Mouse (Mus musculus) ES-Bruce4 (cell line): ENCODE results near the gene Atp5b. TPM values are rescaled to one million over a fixed set of nuclear protein-coding genes. Genes with fewer than 3 reads are reported as not detected.

Experiments used
- H3K27ac ChIP-seq: 2 replicates; pipeline ENCODE4 v1.5.1; 2012; ENCODE audit warnings: low read length, inconsistent platforms; ENCODE audit not compliant: insufficient read depth
- H3K27me3 ChIP-seq: 2 replicates; pipeline ENCODE4 v1.6.1; 2012; ENCODE audit warnings: mild to moderate bottlenecking, low read length, inconsistent platforms; ENCODE audit not compliant: control insufficient read depth, poor library complexity, insufficient read depth, severe bottlenecking
- H3K36me3 ChIP-seq: 2 replicates; pipeline ENCODE4 v1.6.1; 2012; ENCODE audit warnings: inconsistent platforms, mild to moderate bottlenecking, low read length, moderate library complexity; ENCODE audit not compliant: control insufficient read depth, poor library complexity, insufficient read depth, severe bottlenecking
- H3K4me1 ChIP-seq: one replicate; pipeline ENCODE4 v1.8.1; 2011; ENCODE audit warnings: low read length; ENCODE audit not compliant: control insufficient read depth, insufficient read depth
- H3K4me3 ChIP-seq: 2 replicates; pipeline ENCODE4 v1.5.1; 2011; ENCODE audit warnings: low read depth, mild to moderate bottlenecking, low read length
- H3K9ac ChIP-seq: 2 replicates; pipeline ENCODE4 v1.6.1; 2012; ENCODE audit warnings: low read depth, mild to moderate bottlenecking, inconsistent platforms; ENCODE audit not compliant: poor library complexity, severe bottlenecking
- H3K9me3 ChIP-seq: replicated peaks from 2 replicates; pipeline ENCODE4 v1.6.1; 2012; ENCODE audit warnings: mild to moderate bottlenecking, low read length, inconsistent platforms; ENCODE audit not compliant: control insufficient read depth, poor library complexity, insufficient read depth, severe bottlenecking
- CTCF ChIP-seq: IDR thresholded peaks from one replicate; pipeline ENCODE4 v1.8.1; 2011; ENCODE audit warnings: low read depth, low read length
- EP300 ChIP-seq: IDR thresholded peaks from 2 replicates; pipeline ENCODE4 v1.6.1; 2011; ENCODE audit warnings: low read depth, low read length; ENCODE audit not compliant: insufficient read depth
- POLR2A ChIP-seq: IDR thresholded peaks from one replicate; pipeline ENCODE4 v1.8.1; 2011; ENCODE audit warnings: low read length; ENCODE audit not compliant: insufficient read depth
- polyA plus RNA-seq: library from polyadenylated mRNA; stranded (reverse); fragments of >200 nt; gene quantifications from 2 replicates; pipeline ENCODE4 v1.2.4, GENCODE M21; 2011; ENCODE audit warnings: low read depth; ENCODE audit not compliant: missing spikeins, insufficient read depth, insufficient read length

Gene Atp5b
- polyA plus RNA-seq, 1 experiment: 1,323 TPM

GRCm38 (mm10) chr10:128093496-128094294 lies 10.6 kb downstream of the Atp5b start:
- no peaks in the 10 kb centered on the region for H3K4me1 ChIP-seq
- no peaks in the 10 kb centered on the region for H3K9me3 ChIP-seq
- peak overlapping the region; percentile 95 for H3K27ac ChIP-seq
- peak overlapping the region; percentile 50 for H3K4me3 ChIP-seq
- peaks cover 18% of the 10 kb centered on the region for H3K36me3 ChIP-seq
- TF ChIP-seq CTCF: no peak
- TF ChIP-seq EP300: no peak
- no peak for TF ChIP-seq POLR2A
- no peaks in the 10 kb centered on the region for H3K27me3 ChIP-seq
- H3K9ac ChIP-seq: peak overlapping the region; percentile 99

DNA sequence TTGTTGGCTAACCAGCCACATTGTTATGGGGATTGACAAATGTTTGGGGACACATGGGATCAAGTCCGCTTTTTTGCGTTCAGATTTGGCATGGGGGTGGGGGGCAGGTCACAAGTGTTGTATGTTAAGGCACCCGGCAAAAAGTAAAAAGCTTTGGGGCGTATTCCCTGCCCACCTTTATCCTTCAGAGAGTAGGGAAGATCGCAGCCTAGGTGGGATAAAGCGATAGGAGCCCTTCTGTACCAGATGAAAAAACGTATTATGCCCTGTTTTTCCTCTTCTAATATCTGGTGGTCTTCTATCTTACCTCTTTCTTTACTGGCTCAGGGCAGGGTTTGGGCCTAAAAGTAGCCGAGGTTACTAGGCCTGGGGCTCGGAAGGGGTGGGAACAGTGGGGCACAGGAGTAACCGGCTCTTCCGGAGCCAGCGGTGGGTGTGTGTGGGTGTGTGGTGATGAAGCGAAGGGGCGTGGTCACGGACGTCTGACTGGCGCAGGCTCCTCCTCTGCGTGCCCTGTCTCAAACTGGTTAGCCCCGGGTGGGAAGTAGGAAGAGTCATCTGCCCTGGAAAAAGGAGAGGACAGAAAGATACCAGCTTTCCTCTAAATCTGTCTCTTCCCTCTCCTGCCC lies 11.4 kb downstream of the Atp5b start:
- Histone ChIP-seq H3K27ac (peak overlapping the region; percentile 95), H3K4me3 (peak overlapping the region; percentile 50; the same call in 1 of the 2 replicates), H3K9me3 (no peaks in the 10 kb centered on the region), H3K36me3 (peaks cover 11% of the 10 kb centered on the region), H3K4me1 (no peaks in the 10 kb centered on the region), H3K27me3 (no peaks in the 10 kb centered on the region), H3K9ac (peak overlapping the region; percentile 99)
- no peak for TF ChIP-seq CTCF
- peak; percentile 27 for TF ChIP-seq POLR2A
- peak; percentile 63; the same call in 1 of the 2 replicates for TF ChIP-seq EP300

DNA sequence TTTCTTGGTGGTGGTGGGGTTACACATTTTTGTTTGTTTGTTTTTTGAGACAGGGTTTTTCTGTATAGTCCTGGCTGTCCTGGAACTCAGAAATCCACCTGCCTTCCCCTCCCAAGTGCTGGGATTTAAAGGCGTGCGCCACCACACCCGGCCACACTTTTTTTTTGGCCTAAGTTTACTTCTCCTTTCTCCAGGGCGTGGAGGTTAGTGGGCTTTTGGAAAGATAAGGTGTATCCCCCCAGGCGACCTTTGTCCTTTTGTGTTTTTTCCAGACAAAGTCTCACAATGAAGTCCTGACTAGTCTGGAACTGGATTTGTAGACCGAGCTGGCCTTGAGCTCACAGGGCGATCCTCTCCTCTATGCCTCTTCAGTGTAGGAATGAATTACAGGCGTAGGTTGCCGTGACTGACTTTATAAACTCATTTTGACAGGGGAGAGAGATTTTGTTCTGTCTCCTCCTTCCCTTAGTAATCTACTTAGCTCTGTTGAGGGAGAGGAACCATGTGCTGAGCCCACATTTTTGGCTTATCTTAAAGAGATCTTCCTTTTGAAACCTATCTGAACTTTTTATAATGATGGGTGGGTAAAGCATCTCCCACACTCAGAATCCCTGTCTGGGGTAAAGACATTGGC lies 12.0 kb downstream of the Atp5b start:
- Histone ChIP-seq H3K9me3 (no peaks in the 10 kb centered on the region), H3K4me1 (no peaks in the 10 kb centered on the region), H3K4me3 (peak overlapping the region; percentile 31; the same call in 1 of the 2 replicates), H3K36me3 (peaks cover 4% of the 10 kb centered on the region), H3K9ac (peak overlapping the region; percentile 99), H3K27ac (peak overlapping the region; percentile 95), H3K27me3 (no peaks in the 10 kb centered on the region)
- TF ChIP-seq POLR2A (no peak), EP300 (0 out of 2 replicates have a peak, but pooled peaks have one; percentile 26)

GRCm38 (mm10) chr10:128096313-128096692 lies 13.2 kb downstream of the Atp5b start:
- H3K4me3 ChIP-seq: peak overlapping the region; percentile 80
- no peaks in the 10 kb centered on the region for H3K9me3 ChIP-seq
- H3K36me3 ChIP-seq: no peaks in the 10 kb centered on the region
- no peaks in the 10 kb centered on the region for H3K4me1 ChIP-seq
- peak overlapping the region; percentile 9; the same call in 1 of the 2 replicates for H3K27ac ChIP-seq
- H3K9ac ChIP-seq: peak overlapping the region; percentile 99
- no peaks in the 10 kb centered on the region for H3K27me3 ChIP-seq
- TF ChIP-seq EP300 (no peak), CTCF (no peak), POLR2A (no peak)

GRCm38 (mm10) chr10:128096693-128097586 lies 13.9 kb downstream of the Atp5b start:
- Histone ChIP-seq H3K36me3 (no peaks in the 10 kb centered on the region), H3K4me1 (no peaks in the 10 kb centered on the region), H3K4me3 (peak overlapping the region; percentile 84), H3K9ac (peak overlapping the region; percentile 99), H3K9me3 (no peaks in the 10 kb centered on the region), H3K27ac (peak overlapping the region; percentile 9), H3K27me3 (no peaks in the 10 kb centered on the region)
- TF ChIP-seq EP300: no peak
- no peak for TF ChIP-seq CTCF
- no peak for TF ChIP-seq POLR2A
